Mouse (Mus musculus) heart, adult 10 weeks (tissue): Measurements from ENCODE around the gene Ccdc73. TPM values are rescaled to one million over a fixed set of nuclear protein-coding genes. Genes with fewer than 3 reads are reported as not detected.

Source experiments
- polyA plus RNA-seq: library from polyadenylated mRNA; stranded (reverse); fragments of 350-450 nt; fragmentation: Illumina TruSeq; extraction: RNeasy Lipid Tissue Mini Kit (QIAGEN cat#74804); gene quantifications from one replicate; pipeline ENCODE4 v1.2.3, GENCODE M21; 2014; ENCODE audit warnings: low read depth, low replicate concordance

Gene Ccdc73
- polyA plus RNA-seq = 15.8 TPM

GRCm38 (mm10) chr2:104867282-104867855 is at the start of gene Ccdc73:
Gene Ccdc73 (plus strand): TSS chr2:104867805.

GRCm38 (mm10) chr2:104849276-104849990 is 18.2 kb upstream of the Ccdc73 start, which contains the start of gene Prrg4:
Gene Prrg4 (minus strand): TSS chr2:104849876.

GRCm38 (mm10) chr2:105016967-105017287 is 149.3 kb downstream of the Ccdc73 start, which contains the start of gene Eif3m:
Gene Eif3m (minus strand): TSS chr2:105017080.

Other genes starting within 250 kb of the Ccdc73 start
- 6.7 TPM for gene Tcp11l1, start 155.6 kb upstream of the Ccdc73 start, polyA plus RNA-seq
- not detected for gene Pin1rt1, start 151.4 kb upstream of the Ccdc73 start, polyA plus RNA-seq
- 1.6 TPM for gene Depdc7, start 124.9 kb upstream of the Ccdc73 start, polyA plus RNA-seq
- gene Qser1, start 51.0 kb upstream of the Ccdc73 start, polyA plus RNA-seq = 16.2 TPM
- gene Prrg4, start 17.9 kb upstream of the Ccdc73 start, polyA plus RNA-seq = 0.73 TPM
- gene Eif3m, start 149.3 kb downstream of the Ccdc73 start, polyA plus RNA-seq = 160 TPM
- gene Gm11060, start 224.2 kb downstream of the Ccdc73 start, polyA plus RNA-seq = not detected